Mouse (Mus musculus) megakaryocyte, adult 5-6 weeks (primary cell): ENCODE data around the gene Pak1ip1. TPM values are rescaled to one million over a fixed set of nuclear protein-coding genes. Genes with fewer than 3 reads are reported as not detected.

Experiments used
- total RNA-seq, 2 experiments: library from RNA; stranded (forward) in 1 of 2; stranded (reverse) in 1 of 2; fragments of 153-499, 151-499 nt in 1 of 2; fragments of 221-1000, 200-1000 nt in 1 of 2; gene quantifications; 2 replicates each; pipeline versions ENCODE4 v1.2.3 to v1.2.4; 2015 to 2017

The Pak1ip1 gene
- total RNA-seq, 2 experiments from 2014 or later, result 50.7 to 80.1 TPM

Other genes starting within 250 kb of the Pak1ip1 start
- 22.7 and 23.6 TPM in 2 replicates for gene Gcnt2, start 141.3 kb upstream of the Pak1ip1 start, total RNA-seq (2015)
- gene Gcnt2, start 141.3 kb upstream of the Pak1ip1 start, total RNA-seq (2017), result 11.7 and 15.3 TPM in 2 replicates
- 208 and 221 TPM in 2 replicates for gene Tmem14c, start 15.3 kb downstream of the Pak1ip1 start, total RNA-seq (2015)
- 112 and 125 TPM in 2 replicates for gene Tmem14c, start 15.3 kb downstream of the Pak1ip1 start, total RNA-seq (2017)
- gene Mak, start 78.7 kb downstream of the Pak1ip1 start, total RNA-seq (2015), result 0.23 and 0.27 TPM in 2 replicates
- 0.22 and 0.41 TPM in 2 replicates for gene Mak, start 78.7 kb downstream of the Pak1ip1 start, total RNA-seq (2017)
- not detected in 2 replicates for gene Gcm2, start 110.0 kb downstream of the Pak1ip1 start, total RNA-seq (2015)
- gene Gcm2, start 110.0 kb downstream of the Pak1ip1 start, total RNA-seq (2017), result 0.26 TPM in 1 of 2 replicates, not detected in the other
- not detected in 2 replicates for gene Sycp2l, start 113.3 kb downstream of the Pak1ip1 start, total RNA-seq (2015)
- not detected in 2 replicates for gene Sycp2l, start 113.3 kb downstream of the Pak1ip1 start, total RNA-seq (2017)
- not detected in 2 replicates for gene Elovl2, start 219.4 kb downstream of the Pak1ip1 start, total RNA-seq (2015)
- not detected in 2 replicates for gene Elovl2, start 219.4 kb downstream of the Pak1ip1 start, total RNA-seq (2017)
- gene Smim13, start 248.8 kb downstream of the Pak1ip1 start, total RNA-seq (2015), result 8.8 and 12.4 TPM in 2 replicates
- 8.5 and 9.9 TPM in 2 replicates for gene Smim13, start 248.8 kb downstream of the Pak1ip1 start, total RNA-seq (2017)